Mouse (Mus musculus): ENCODE results near the gene Zfp551. TPM values are rescaled to one million over a fixed set of nuclear protein-coding genes. Genes with fewer than 3 reads are reported as not detected.

Gene Zfp551
- total RNA-seq (2022): 10 to 100 TPM in 2 of 4 experiments, 1 to 10 TPM in 2; 8.1 to 11.3 (median 10.2) TPM

GRCm38 (mm10) chr7:12422245-12422849 lies at the start of gene Zfp551:
Gene Zfp551 (minus strand): TSS chr7:12422751.
- DNase-seq (ENCODE audit: low spot score in 2 of 2): peak; percentile 16 to 39

- DNase-seq (ENCODE audit: low spot score in 2 of 2): no peak
Observed at GRCm38 (mm10) chr7:12422855-12423254, 304 bp upstream of the Zfp551 start.

DNA sequence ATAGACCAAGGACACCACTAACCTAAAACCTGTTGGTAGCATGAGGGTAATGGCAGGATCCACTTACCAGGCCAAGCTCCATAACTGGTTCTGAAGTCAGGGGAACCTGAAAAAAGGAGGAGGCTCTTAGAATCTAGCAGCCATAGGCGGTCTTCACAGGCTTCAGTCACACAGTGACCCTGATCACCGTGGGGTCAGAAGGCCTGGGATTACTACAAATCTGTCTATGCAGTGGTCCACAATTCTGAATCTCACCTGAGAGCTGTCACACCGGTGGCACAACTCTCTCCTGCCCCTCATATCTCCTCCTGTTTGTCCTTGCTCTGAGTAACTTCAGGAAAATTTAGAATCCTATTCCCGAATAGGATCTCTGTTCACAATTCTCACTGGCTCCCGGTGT lies 810 bp downstream of the Zfp551 start:
- no peak for DNase-seq (ENCODE audit: low spot score in 2 of 2)

GRCm38 (mm10) chr7:12369173-12369572 lies 53.4 kb downstream of the Zfp551 start, which contains the start of gene Vmn1r84:
Gene Vmn1r84 (minus strand): TSS chr7:12369273.
- DNase-seq (ENCODE audit: low spot score in 2 of 2): no peak

Other genes starting within 250 kb of the Zfp551 start
- gene Vmn1r80, start 233.5 kb downstream of the Zfp551 start, total RNA-seq (2022): not detected
- under 1 TPM in 1 of 4 experiments, not detected in 3; 0.04 TPM for gene Vmn1r81, start 154.5 kb downstream of the Zfp551 start, total RNA-seq (2022)
- gene Vmn1r82, start 122.3 kb downstream of the Zfp551 start, total RNA-seq (2022): not detected
- under 1 TPM in 1 of 4 experiments, not detected in 3; 0.10 TPM for gene Vmn1r83, start 93.3 kb downstream of the Zfp551 start, total RNA-seq (2022)
- gene Vmn1r84, start 53.5 kb downstream of the Zfp551 start, total RNA-seq (2022): not detected
- gene Zfp606, start 55.5 kb upstream of the Zfp551 start, total RNA-seq (2022): 10 to 100 TPM; 12.8 to 17.2 (median 13.5) TPM
- gene 2900092C05Rik, start 89.8 kb upstream of the Zfp551 start, total RNA-seq (2022): not detected
- gene Vmn2r53, start 186.0 kb upstream of the Zfp551 start, total RNA-seq (2022): under 1 TPM; 0.04 to 0.10 (median 0.05) TPM
- not detected for gene Vmn2r54, start 217.6 kb upstream of the Zfp551 start, total RNA-seq (2022)

All from layer of hippocampus, adult 8-10 months (tissue).